Mouse (Mus musculus) adipocyte (in vitro differentiated cells): ENCODE data around the gene Caskin1.
A peak's percentile ranks its signal among the peaks of the same experiment; 100 is the strongest.
"Not testable (repeated sequence)": the region's sequence is repeated elsewhere in the genome, so short reads cannot be mapped to it uniquely, and the experiment has no call there.

Experiments used
- DNase-seq: peaks from one replicate; pipeline ENCODE4 v3.0.0-alpha.2; 2016; ENCODE audit warnings: low spot score

The Caskin1 gene

GRCm38 (mm10) chr17:24488186-24488661 is at the start of gene Caskin1:
Caskin1 (plus strand) TSS chr17:24488601.
- DNase-seq, result no peak

- DNase-seq, result no peak
Measured at GRCm38 (mm10) chr17:24440377-24440776, 48.0 kb upstream of the Caskin1 start.

DNA sequence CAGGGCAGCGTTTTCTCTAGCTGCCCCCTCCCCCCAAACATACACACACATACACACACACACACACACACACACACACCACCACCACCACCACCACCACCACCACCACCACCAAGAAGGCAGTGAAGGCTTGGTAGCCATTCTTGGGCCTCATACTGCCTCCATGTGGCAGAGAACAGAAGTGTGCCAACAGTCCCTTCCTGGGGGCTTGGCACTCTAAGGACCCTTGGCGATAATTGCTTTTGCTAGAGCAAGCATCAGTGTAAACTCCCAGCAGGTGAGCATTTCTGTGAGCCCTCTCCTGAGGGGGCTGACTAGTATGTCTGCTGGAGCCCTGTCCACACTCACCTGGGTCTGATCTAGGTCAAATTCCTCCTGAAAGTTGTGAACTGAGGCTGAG is 47.3 kb upstream of the Caskin1 start:
- DNase-seq, result peak; percentile 40

- no peak for DNase-seq
Measured at GRCm38 (mm10) chr17:24442107-24442506, 46.3 kb upstream of the Caskin1 start.

- DNase-seq, result no peak
Measured at GRCm38 (mm10) chr17:24442632-24443155, 45.7 kb upstream of the Caskin1 start, which contains the start of gene Dnase1l2. Dnase1l2 (minus strand) TSS chr17:24443105.

DNA sequence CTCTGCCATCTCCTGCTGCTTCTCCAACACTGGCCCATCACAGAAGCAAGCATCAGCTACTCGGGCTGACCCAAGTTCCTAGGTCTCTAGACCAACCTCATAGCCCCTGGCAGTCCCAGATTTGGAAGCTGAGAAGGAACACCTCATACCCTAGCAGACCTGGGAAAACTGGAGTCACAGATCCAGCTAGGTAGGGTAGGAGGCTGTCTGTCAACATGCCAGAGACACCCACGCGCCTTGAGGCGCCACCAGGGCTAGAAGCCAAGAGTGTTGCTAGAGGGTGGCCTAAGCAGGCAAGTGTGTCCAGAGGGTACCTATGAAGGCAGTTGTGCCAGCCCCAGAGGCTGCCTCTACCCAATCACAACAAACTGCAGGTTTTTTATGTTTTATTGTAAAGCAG is 45.0 kb upstream of the Caskin1 start:
- no peak for DNase-seq

DNA sequence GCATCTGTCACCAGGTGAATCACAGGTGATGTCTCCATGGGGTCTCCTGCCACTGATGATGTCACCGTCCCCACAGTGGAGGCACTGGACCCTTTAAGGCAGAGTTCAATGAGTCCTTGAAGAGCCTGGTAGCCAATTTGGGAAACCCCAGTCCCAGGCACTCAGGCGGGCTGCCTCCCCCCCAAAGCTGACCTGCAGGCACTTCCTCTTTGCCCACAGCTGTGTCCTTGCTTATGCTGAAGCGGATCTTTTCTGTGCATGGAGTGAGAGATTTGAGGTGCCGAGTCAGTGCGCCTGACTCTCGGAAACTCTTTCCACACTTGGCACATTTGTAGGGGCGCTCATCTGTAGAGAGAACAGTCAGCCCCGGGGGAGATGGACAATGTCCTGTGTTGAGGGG is 41.8 kb upstream of the Caskin1 start:
- no peak for DNase-seq

GRCm38 (mm10) chr17:24449507-24449906 is 38.9 kb upstream of the Caskin1 start:
- DNase-seq, result no peak

GRCm38 (mm10) chr17:24451220-24451619 is 37.2 kb upstream of the Caskin1 start:
- no peak for DNase-seq

DNA sequence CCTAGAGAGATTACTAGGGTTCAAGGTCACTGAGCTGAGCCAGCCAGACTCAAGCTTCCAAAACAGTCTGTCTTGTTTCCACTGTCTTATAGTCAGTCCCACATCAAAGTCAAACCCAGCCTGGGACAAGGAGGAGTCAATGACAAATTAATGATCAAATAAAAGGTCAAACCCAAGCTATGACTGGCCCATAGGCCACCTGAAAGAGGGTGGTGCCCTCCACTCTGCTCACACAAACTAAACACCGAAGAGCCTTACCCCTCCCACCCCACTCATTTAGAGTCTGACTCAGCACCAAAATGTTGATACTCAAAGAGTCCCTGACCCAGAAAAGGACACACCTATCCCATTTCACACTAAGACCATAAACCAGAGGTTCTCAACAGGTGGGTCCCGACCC is 35.0 kb upstream of the Caskin1 start:
- no peak for DNase-seq

- no peak for DNase-seq
Measured at GRCm38 (mm10) chr17:24454218-24454755, 34.1 kb upstream of the Caskin1 start.

- peak; percentile 100 for DNase-seq
Measured at GRCm38 (mm10) chr17:24454756-24455522, 33.5 kb upstream of the Caskin1 start.

DNA sequence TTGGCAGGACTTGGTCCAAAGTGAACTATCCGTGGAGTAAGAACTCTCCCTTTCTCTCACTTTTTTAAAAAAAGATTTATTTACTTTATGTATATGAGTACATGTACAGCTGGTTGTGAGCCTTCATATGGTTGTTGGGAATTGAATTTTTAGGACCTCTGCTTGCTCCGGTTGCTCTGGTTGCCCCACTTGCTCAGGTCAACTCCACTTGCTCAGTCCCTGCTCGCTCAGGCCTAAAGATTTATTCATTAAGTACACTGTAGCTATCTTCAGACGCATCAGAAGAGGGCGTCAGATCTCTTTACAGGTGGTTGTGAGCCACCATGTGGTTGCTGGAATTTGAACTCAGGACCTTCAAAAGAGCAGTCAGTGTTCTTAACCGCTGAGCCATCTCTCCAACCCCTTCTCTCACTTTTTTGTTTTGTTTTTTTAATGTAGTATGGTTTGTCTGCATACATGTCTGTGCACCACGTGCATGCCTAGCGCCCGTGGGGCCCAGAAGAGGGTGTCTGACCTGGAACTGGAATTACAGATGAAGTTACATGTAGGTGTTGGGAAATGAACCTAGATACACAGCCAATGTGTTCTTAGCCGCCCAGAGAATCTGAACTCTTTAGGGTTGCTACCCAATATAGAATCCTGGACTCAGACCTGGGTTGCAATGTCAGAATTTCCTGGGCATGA is 32.7 kb upstream of the Caskin1 start:
- not testable (repeated sequence) for DNase-seq

DNA sequence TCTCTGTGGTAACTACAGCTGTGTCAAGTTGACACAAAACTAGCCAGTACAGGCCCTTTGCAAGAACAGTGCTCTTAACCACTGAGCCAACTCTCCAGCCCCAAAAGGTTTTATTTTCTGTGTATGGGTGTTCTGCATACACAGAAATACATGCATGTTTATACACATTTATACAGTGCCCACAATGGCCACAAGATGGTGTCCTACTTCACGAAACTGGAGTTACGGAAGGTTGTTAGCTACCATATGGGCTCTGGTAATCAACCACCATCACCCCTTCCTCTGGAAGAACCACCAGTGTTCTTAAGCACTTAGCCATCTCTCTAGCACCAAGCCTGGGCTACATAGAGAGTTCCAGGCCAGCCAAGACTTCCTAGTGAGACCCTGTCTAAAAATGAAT is 26.8 kb upstream of the Caskin1 start:
- DNase-seq, result peak; percentile 66

DNA sequence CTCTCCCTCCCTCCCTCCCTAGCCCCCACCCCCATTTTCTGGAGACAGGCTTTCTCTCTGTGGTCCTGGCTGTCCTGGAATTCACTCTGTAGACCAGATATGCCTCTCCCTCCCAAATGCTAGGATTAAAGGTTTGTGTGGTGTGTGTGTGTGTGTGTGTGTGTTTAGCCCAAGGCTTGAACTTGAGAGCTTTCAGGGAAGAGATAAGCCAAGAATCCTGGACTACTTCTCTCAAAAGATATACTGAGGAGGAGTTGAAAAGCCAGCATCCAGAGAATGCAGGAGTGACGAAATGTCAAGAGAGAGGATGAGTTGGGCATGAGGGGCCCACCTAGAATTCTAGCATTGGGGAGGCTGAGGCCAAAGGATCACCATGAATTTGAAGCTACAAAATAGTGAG is 25.5 kb upstream of the Caskin1 start:
- DNase-seq, result no peak

DNA sequence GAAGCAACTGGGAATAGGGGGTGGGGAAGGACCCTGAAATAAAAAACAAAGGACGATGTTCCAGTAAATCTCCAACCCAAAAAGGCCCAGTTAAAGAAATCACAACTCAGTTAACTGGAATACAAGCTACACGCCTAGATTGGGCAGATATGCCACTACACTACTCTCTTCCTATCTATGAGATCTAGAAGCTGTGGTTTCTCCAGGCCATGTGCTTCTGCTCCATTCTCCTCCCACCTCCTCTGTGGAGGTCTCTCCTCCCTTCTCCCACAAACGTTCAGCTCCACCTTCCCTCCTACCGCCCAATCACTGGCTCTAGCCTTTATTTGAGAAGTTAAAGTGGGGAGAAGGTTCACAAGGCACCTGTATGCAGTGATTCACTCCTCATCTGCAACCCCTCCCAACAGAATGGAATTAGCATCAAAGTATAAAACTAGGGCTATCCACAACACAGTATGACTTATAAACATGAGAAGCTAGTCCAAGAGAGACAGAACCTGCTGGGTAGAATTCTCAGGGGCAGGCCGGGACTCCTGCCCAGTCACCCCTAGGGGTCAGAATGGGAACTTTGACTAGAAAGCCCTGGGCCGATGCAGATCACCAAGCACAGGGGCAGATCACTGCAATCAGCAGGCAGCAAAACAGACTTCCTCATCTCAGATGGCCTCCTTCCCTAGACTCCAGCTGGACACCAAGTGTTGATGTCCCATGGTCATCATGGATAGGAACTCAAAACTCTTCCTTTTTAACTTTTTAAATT is 24.8 kb upstream of the Caskin1 start:
- peak; percentile 29 for DNase-seq

- DNase-seq, result no peak
Measured at GRCm38 (mm10) chr17:24468636-24469246, 19.7 kb upstream of the Caskin1 start.

DNA sequence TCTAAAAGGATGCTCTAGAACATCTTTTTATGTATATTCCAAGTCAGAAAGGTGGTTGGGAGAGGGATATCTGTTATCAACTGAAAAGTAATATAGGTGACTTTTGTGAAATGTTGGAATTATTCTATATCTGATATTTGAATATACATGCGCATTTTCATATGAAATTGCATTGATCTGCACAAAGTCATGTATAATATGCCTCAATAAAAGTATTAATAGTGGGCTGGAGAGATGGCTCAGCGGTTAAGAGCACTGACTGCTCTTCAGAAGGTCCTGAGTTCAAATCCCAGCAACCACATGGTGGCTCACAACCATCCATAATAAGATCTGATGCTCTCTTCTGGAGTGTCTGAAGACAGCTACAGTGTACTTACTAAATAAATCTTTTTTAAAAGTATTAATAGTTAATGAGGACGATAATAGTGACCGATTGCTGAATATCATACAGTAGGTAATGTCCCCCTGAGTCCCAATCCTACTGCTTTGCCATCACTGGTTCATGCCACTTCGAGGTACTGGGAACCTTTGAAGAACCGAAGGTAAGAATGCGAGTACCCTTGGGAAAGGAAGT is 19.0 kb upstream of the Caskin1 start:
- no peak for DNase-seq

GRCm38 (mm10) chr17:24469910-24470602 is 18.3 kb upstream of the Caskin1 start, which contains the start of the genes E4f1 and Pgp:
E4f1 (minus strand) TSS chr17:24470313.
Pgp (plus strand) TSS chr17:24470392.
- DNase-seq, result peak; percentile 99
